Mouse (Mus musculus): ENCODE results near the gene Ins1. TPM values are rescaled to one million over a fixed set of nuclear protein-coding genes. Genes with fewer than 3 reads are reported as not detected.

The Ins1 gene
- not detected in 2 replicates for polyA plus RNA-seq (2015; fragmentation: Nextera tagmentation; extraction: Ambion mirVana)

DNA sequence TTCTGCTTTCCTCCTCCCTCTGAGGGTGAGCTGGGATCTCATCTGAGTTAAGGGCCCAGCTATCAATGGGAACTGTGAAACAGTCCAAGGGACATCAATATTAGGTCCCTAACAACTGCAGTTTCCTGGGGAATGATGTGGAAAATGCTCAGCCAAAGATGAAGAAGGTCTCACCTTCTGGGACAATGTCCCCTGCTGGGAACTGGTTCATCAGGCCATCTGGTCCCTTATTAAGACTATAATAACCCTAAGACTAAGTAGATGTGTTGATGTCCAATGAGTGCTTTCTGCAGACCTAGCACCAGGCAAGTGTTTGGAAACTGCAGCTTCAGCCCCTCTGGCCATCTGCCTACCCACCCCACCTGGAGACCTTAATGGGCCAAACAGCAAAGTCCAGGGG is at the start of gene Ins1:
Gene Ins1 (plus strand): TSS at position 301 of the 400 bp plus-strand sequence.
- no peaks in the 10 kb centered on the region for H3K9me3 ChIP-seq
- no peaks in the 10 kb centered on the region for H3K27me3 ChIP-seq

More for the DNA sequence above, at the start of gene Ins1:
- Histone ChIP-seq H3K27ac (replicated peaks) (no peak within 1 kb of the TSS), H3K4me3 (no peak within 1 kb of the TSS), H3K9ac (replicated peaks) (no peak within 1 kb of the TSS), H3K36me3 (no peaks in the 10 kb centered on the region), H3K4me2 (replicated peaks) (no peak within 1 kb of the TSS), H3K4me1 (no peaks in the 10 kb centered on the region)
- ATAC-seq (replicated peaks): no peak
